Mouse (Mus musculus) kidney, postnatal 14 days (tissue): ENCODE measurements at regions not wholly inside any gene's neighbourhood (a gene's known extent, or its start where the extent isn't known, plus 50 kb on each side); places are given as distances from the start of the nearest gene placed in this dataset.
A peak's percentile ranks its signal among the peaks of the same experiment; 100 is the strongest.

Experiments
- DNase-seq: peaks from one replicate; pipeline ENCODE4 v3.0.0; 2022; ENCODE audit warnings: mixed read lengths

DNA sequence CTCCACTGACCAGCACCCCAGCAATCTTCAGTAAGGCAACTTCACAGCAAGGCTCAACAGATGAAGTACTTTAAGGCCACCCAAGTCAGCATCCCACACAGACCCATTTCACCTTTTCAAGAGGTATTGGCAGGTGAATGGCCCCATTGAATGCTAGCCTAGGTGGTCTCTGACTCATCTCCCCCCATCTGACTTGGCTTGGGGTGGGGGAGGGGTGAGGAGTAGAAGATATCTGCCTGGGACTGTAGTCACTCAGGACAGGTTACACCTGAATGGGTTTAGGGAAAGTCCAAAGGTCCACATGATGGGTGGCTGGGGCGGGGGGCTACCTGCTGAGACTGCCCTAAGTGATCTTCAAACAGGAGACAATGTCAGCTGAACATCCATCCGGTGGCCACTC is 104.0 kb upstream of the Tle3 start:
- DNase-seq: no peak

DNA sequence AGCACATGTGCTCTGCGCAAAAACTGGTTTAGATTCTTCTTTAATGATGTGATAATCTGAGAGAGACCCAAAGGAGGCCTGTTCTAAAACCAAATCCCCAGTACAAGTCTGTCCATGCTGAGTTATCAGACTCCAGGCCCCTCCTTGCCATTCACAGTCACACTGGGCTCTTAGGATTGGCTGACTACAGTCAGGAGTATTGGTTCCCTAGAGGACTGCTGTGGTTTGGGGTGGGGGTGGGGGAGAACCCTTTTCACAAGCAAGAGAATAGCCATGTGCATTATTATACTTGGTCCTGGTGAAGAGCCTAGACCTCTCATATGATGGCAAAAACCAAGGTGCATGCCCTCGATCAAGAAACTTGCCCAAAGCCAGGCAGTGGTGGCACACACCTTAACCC is 103.5 kb upstream of the Tle3 start:
- DNase-seq: no peak

DNA sequence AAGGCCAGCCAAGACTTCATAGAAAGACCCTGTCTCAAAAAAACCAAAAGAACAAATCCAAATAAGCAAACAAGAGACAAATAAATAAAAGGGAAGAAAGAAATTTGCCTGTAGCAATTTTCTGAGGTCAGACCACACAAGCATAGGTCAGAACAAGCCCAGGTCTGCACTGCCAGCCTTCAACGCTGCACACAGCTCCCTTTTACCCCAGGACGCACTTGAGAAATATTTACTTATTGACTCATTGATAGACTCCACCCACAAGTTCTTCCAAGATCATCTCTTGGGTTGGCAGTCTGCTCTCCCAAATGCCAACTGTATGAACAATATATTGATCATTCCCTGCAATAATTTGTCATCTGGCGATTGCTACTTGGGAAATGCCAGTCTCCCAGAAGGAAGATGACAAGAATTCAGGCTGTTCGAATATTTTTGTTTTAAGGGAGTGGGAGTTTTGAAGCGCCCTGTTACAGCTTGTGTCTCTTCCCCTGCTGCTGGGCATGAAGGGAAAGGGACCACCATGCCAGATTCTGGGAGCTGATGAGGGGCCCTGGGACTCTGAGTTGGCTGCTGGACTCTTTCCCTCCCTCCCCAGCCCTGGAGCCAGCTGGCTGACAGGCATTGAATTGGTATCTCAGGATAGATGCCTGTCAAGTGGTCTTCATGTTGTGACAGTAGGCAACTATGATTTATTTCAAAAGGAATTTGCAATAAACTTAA is 102.9 kb upstream of the Tle3 start:
- DNase-seq: no peak

DNA sequence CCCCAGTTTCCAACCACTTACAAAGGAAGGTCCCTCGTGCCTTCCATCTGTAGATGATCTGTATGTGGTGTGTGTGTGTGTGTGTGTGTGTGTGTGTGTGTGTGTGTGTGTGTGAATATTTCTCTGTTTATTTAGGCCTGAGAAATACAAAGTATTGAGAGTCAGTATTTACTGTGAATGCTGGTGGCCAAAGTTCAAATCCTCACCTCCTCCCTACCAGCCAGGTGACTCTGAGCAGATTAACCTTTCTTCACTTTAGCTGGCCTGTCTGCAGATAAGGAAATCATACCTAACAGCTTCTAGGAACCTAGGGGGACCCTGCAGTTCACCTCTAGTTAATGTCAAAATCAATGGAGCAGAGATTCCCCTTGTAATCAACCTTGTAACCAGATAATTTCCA is 100.9 kb upstream of the Tle3 start:
- no peak for DNase-seq

DNA sequence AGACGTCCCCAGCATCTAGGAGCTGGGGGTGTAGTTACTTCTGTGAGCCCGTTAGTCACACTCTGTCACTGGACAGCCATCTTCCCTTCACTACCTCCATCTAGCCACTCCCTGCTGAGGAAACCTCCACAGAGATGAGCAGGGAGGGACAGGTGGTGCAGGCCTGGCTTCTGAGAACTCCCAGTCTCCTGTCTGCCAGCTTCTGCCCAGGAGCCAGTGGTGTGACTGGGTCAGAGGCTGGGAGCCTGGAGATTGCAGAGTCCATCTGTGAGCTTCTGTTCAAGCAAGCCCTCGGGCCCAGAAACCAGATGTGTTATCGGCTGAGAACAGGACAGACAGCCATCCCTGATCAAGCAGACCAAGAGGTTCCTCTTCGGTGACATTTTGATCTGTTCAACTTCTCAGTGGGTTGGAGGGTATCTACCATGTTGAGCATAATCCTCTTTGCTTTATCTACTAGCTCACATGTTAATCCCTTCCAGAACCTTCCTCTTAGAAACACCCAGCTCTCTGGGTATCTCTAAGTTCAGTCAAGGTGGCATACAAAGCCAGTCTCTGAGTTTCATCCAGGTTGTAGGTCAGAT is 100.3 kb upstream of the Tle3 start:
- no peak for DNase-seq

DNA sequence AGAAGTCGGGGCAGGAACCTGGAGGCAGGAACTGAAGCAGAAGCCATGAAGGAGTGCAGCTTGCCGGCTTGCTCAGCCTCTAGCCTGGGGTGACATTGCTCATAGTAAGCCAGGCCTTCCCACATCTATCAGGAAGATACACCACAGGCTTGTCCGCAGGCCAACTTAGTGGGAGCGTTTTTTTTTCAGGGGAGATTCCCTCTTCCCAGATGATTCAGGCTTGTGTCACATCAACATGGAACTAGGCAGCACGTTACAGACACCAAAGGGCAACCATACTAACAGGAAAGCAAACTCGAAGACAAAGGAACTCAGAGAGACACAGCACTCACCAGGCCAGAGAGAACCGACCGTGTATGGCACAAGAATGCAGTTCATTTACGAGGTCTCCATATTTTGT is 98.1 kb upstream of the Tle3 start:
- DNase-seq: no peak

DNA sequence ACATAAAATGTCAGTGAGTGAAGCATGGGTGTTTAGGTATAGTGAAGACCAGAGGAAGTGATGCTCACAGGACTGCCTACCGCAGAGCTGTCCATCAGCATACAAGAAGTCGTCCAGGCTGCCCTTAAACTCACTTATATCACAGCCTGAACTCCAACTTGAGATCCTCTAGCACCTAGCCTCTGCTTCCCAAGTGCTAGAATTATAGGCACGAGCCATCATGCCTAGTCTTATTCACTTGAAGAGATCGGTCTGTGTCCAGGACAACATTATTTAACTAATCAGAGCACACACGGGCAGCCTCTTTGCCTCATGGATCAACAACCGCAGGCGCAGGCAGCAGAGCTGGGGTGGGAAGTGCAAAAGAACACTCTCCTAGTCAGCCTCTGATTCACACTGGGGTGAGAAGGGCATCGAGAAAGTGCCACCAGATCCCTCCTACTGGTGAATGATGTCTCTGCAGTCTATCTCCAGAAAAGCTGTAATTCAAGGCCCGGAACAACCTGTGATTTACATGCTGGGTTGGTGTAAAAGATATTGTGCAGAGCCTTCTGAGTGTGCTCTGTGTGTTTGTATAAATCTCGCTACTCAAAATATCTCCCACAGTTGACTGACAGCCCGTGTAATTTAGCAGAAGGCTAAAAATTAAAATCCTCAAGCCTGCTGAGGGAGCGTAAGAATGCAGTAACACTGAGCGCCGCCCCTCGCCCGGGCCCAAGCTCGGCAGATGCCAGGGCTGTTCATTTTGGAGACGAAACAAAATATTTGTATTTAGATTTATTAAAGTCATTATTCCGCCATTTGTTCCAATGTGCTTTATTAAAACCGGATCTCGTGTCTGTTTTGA is 94.6 kb upstream of the Tle3 start:
- peak; percentile 66 for DNase-seq

DNA sequence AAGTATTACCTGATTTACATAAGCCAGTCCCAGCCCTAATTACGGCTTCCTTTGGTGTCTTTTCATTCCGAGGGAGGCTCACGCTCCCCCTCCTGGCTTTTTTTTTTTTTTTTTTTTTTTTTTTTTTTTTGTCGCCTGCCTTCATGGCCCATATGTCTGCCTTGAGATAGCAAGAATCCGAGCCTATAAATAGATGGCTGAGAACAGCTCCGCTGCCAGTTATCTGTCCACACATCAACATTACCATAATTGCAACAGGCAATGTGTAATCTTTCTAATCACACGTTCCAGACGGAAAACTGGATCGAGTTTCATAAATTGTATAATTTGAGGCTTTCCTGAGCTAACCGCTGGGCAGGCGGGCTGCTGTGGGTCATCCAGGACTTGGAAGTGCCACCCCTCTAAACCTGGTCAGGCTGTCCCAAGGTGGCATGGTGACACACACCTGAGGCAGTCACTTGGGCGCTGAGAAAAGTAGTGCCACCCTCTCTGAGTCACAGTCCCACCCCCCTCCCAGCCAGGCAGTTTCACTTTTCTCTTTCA is 93.9 kb upstream of the Tle3 start:
- DNase-seq: no peak

DNA sequence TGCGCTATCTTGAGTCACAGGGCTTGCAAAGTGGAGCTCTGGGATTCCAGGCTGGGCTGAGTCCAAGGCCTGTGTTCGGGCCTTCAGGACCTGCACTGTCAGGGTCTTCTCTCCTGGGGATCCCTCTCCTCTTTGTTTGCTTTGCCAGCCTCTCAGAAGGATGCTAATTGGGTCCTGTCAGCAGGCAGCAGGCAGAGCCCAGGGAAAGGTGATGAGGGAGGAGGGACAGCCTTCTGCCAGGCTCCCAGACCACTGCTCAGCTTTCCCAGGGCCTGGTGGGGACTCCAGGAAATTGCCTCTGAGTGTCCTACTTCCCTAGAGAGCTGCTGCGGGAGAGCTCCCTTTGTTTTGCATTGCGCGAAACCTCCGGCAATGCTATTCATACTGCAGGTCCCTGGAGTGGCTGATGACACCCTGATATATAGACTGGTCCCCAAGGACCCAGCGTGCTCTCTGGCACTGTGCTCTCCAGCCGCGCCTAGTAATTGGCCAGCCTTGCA is 93.1 kb upstream of the Tle3 start:
- DNase-seq: no peak

DNA sequence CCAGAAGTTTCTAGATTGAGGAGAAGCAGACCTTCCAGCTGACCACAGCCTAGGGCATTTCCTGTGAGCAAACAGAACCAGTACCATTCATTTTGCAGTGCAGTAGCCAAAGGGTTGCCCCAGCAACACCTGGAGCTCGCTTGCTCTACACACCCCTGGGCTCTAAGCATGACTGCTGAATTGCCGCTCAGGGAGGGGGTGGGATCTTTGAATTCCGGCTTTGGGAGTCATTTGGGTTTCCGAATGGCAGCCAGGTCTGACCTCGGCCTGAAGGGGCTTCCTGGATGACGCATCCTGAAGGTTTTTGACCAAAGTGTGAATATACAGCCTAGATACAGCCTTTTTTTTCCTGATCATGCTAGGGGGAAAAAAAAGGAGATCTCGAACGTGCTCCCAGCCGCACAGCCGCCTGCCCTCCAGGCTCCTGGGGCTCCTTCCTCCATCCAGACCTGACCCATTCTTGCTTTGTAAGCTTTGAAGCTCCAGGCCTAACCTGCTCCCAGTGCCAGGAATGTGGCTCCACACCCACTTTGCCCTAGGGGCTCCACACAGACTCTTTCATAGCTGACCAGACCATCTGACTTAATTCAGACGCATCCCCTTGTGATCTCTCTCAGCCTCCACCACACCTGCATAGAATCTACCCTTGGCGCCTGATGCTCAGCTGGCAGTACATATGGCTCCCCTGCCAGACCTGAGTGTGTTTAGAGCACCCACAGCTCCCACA is 91.1 kb upstream of the Tle3 start:
- no peak for DNase-seq

DNA sequence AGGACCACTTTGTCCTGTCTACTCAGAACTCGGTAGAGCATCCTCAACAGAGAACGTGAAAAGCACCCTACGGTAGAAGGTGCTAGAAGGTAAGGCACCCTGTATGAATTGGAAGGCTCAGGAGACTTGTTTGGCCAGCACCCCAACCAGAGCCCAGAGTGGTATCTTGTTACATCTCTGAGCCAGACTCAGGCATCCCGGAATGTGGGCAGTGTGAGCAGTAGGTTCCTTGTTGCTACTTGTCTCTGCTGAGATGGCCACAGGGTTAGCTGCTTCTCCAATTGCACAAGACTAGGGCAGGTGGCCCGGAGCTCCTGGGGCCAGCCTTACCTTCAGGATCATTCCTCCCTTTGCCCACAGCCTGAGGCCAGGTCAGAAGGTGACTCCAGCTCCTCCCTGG is 88.9 kb upstream of the Tle3 start:
- DNase-seq: no peak

DNA sequence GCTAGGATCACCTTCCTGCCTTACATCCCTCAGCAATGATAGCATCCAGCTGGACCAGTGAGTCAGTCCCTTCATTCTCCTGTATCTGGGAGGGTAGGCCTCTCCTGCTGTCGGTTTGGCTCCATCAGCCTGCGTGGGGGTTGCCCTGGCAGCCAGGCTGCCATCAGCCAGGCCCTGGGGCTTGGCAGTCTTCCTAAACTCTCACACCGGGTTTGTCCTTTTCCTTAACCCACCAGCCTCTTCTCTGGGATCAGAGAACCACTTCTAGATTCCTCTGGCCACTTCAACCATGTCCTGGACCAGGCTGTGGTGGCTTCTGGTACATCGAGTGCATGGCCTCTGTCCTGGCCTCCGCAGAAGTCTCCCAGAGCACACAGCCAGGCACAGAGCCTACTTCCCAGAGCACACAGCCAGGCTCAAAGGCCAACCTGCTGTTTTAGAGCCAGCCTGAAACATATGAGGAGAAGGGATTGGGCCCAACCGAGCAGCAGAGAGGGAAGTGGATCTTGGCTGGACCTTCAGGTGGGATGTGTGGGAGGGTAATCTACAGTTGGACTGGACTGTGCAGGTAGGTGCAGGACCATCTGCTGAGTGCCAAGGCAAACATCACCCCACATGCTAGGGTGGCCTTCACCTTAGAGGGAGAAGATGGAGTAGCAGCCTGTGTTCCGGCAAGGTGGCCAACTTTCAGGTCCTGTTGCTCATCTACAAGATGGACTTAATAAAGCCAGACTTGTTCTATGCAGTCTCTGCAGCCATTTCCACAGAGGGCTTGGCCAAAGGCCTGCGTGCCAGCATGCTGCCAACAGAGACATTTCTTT is 87.8 kb upstream of the Tle3 start:
- DNase-seq: peak; percentile 69

DNA sequence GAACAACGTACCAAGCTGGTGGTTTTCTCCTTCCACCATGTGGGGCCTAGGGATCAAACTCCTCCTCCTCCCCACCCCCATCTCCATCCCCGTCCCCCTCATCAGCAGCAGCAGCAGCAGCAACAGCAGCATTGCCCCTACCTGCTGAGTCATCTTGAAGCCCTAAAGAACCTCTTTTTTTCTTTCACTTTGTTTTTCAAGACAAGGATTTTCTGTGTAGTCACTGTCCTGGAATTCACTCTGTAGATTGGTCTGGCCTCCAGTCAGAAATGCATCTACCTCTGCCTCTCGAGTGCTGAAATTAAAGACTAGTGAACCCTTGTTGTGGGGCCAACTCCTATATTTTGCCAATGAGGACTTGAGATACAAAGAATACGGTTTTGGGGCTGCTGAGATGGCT is 85.6 kb upstream of the Tle3 start:
- no peak for DNase-seq

DNA sequence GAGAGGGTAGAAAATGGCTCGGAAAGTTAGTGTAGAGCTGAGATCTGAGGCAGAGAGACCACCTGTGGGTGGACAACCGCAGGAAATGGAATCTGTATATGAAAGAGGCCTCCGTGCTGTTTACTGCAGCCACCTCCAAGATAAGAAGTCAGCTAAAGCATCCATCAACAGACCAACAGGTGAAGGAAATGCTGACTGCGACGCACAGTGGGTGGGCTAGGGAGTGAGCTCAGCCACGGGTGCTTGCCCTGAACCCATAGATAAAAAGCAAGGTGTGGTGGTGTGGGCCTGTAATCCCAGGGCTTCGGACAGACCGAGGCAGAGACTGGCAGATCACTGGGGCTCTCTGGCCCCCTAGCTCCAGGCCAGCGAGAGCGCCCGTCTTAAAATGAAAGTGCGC is 83.0 kb upstream of the Tle3 start:
- DNase-seq: no peak

DNA sequence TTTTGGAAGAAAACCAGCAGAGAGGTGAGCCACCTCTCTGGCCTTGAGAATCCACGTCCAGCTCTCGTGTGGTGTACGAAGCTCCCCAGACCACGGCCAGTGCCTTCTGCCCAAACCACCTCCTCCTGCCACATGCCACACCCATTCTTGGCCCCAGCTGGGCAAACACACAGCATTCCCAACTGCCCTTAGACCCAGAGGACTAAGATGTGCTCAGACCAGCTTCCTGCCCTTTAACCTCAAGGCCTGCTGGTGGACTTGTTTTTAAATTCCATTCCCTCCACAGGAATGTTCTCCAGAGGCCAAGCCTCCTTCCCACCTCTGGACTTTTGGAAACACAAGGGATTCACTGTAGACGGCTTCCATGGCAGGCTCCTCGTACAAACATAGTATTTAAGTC is 82.5 kb upstream of the Tle3 start:
- peak; percentile 84 for DNase-seq

DNA sequence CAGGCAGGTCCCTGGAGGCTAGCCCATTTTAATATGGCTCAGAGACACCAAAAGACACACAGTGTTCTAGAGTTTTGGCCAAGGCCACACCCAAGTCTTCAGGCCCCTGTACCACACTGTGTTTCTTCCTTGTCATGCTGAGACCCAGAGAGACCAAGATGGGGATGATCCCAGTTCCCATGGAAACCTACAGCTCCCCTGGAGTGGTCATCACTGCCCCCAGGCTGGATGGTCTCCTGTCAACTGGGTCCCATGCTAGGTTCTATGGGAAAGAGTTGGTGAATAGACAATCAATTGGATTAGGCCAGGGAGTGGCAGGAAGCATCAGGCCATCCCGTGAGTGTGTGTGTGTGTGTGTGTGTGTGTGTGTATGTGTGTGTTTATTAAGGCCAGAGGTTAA is 80.5 kb upstream of the Tle3 start:
- DNase-seq: no peak

DNA sequence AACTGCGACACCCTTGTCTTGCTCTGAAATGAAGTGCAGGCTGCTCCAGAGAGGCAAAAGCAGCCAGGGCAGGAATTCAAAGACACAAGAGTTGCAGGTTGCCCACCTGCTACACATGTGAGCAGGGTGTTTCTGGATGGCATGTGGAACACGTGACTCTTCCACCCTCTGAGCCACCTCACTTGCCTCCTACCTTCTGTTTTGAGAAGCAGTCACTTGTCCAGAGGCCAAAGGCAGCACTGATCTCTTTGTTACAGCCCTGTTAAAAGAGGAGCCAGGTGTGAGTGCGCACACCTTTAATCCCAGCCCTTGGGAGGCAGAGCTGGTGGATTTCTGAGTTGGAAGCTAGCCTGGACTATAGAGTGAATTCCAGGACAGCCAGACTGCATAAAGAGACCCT is 79.7 kb upstream of the Tle3 start:
- DNase-seq: no peak

DNA sequence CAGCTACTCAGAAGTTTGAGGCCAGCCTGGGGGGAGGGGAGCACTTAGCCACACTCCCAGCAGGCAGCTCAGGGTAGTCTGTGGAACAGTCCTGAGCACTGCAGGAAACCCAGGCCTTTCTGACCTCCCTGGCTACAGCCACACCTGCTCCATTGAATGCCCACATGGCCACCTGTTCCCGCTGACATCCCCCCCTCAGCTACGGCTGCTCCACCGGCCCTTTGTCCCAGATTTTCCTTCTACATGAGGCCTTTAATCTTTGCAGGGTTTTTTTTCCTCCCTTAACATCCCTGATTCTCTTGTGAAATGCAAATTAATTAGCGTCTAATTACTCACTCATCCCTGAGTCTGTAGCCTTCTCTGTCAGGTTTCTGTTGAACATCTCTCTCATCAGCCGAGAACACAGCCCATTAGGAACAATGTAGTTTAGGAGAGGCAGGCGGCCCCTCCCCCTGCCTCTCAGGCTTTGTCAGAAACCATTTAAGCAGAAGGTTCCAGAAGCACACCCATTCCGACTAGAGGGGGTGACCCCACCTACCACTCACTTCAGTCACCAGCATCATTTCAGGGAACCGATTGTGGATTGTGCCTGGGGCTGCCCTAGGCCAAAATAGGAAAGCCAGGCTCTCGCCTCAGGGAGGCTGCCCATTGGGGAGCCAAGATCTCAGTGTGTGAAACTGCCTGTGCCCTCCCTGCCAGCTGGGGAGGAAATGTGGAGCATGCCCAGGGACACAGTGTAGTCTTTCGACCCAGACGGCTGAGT is 78.8 kb upstream of the Tle3 start:
- DNase-seq: no peak

DNA sequence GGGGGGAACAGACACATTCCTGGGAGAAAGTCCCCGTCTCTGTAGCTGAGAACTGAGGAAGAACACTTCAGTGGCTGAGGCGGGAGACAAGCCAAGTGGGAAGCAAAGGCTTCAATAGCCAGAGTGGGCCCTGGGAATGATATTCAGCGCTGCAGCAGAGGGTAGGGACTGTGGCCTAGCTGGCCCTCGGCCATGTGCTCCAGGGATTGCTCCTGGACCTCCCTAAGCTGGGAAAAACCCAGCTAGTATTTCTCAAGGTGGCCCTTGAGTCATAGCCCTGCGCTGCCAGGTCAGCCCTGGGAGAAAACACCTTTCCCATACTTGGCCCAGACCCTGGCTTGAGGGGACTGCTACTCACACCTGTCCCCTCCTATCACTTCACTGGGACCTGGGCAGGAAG is 77.2 kb upstream of the Tle3 start:
- no peak for DNase-seq

DNA sequence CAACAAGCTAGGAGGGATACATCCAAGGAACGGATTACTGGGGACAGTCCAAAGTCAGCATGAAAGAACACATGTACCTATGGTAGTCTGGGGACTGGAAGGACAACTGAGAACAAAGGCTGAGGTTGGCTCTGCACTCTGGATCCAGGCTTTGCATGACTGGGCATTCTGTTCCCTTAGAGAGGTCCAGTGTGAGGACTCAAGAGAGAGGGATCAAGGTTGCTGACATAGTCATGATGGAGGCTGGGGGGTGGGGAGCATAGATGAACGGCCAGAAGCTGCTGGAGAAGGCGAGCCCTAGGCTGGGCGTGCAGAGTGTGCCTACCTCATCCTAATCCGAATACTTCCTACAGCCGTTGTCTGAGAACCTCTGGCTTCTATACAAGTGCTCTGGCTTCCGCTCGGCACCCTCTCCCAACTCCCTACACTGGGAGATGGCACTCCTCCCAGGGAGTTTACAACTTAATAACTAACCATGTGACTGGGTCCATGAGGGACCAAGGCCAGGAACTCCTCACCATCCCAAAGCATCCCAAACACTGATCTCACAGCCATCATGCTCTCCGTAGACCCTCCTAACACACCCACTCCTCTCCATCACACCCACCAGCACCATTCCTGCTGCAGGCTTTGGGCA is 75.7 kb upstream of the Tle3 start:
- DNase-seq: no peak

DNA sequence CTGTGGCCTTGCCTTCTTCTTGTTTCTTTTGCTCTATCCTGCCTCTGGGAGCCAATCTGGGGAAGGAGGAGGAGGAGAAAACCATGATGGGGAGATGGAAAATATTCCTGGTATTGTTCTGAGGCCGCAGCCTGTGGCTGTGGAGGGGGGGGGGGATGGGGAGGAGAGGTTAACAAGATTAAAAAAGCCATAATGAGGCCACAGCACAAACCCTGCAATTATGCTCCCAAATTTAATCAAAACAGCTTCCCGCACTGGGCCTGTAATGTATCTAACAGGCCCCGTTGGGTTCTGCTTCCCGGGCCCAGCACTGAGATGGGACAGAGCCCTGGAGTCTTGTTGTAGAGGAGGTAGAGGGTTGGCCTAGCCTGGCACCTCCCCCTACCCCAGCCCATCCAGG is 74.8 kb upstream of the Tle3 start:
- DNase-seq: no peak
